ENCODE assay signal across 19 mouse cellular contexts in the genomic region with DNA sequence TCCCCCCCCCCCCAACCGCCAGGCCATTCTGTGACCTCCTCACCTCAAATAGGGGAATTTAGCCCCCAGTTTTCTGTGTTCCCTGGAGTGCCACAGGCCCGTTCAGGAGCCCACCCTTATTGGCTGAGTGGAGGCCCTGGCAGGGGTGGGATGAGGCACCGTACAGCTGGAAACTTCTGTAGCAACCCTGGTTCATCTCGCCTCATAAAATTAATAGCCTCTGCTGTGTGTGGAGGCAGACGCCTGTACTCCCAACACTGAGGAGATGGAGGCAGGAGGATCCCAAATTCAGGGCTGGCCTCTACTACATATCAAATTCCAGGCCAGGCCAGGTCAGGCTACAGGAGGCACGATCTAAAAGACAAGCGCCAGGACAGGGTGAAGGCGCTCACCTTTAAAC. TPM values are rescaled to one million over a fixed set of nuclear protein-coding genes. Genes with fewer than 3 reads are reported as not detected.
DNase-seq lines count a peak whose midpoint lies in the region; ATAC-seq and TF ChIP-seq lines count a peak whose summit lies in the region.
"Had no signal": no experiment of that assay in that cellular context is flagged by ENCODE, and none has a peak within 500 bp of the region (broad histone marks: within the 10 kb centered on the region; RNA-seq: fewer than 3 reads in every experiment).

No protein-coding gene starts in this region.

- H3K36me3 ChIP-seq in intestine, embryonic 16.5 days (ENCODE audit: control insufficient read depth, insufficient read depth, low read length): no peaks in the 10 kb centered on the region
- no peaks in the 10 kb centered on the region for H3K36me3 ChIP-seq in intestine, embryonic 15.5 days
- no peaks in the 10 kb centered on the region for H3K36me3 ChIP-seq in kidney, embryonic 16.5 days (ENCODE audit: insufficient read depth, low read length)
- no peaks in the 10 kb centered on the region for H3K36me3 ChIP-seq in liver, postnatal 0 days (replicated peaks; ENCODE audit: insufficient read depth, low read length)
- H3K36me3 ChIP-seq in liver, embryonic 12.5 days: no peaks in the 10 kb centered on the region
- H3K36me3 ChIP-seq: forebrain, embryonic 10.5 days; G1E; heart, embryonic 10.5 days; heart, embryonic 13.5 days had no signal

- ATAC-seq in intestine, embryonic 16.5 days: 0 out of 2 replicates have a peak, but pooled peaks have one; percentile 11
- ATAC-seq in intestine, embryonic 15.5 days: no peak
- ATAC-seq in kidney, embryonic 16.5 days (ENCODE audit: low FRiP score, low TSS enrichment): peak; percentile 47; the same call in 1 of the 2 replicates
- ATAC-seq in liver, postnatal 0 days: 0 out of 2 replicates have a peak, but pooled peaks have one; percentile 15
- ATAC-seq in liver, embryonic 12.5 days: no peak
- ATAC-seq: forebrain, embryonic 13.5 days; forebrain, embryonic 16.5 days; Patski had no signal

- DNase-seq in kidney, postnatal 36 days: no peak
- DNase-seq in liver, postnatal 0 days: no peak
- DNase-seq: cerebellum, adult 18-20 months; cerebellum, adult 9-10 months; gastrocnemius, postnatal 10 days; gastrocnemius, postnatal 36 days; heart, adult 2 months had no signal

- peaks cover 65% of the 10 kb centered on the region for H3K27me3 ChIP-seq in intestine, embryonic 16.5 days (replicated peaks; ENCODE audit: control insufficient read depth, insufficient read depth, low read length)
- H3K27me3 ChIP-seq in intestine, embryonic 15.5 days (replicated peaks): peaks cover 63% of the 10 kb centered on the region
- H3K27me3 ChIP-seq in kidney, embryonic 16.5 days (ENCODE audit: insufficient read depth, low read length): peaks cover 68% of the 10 kb centered on the region
- peaks cover 69% of the 10 kb centered on the region for H3K27me3 ChIP-seq in liver, postnatal 0 days (ENCODE audit: insufficient read depth, low read length)
- H3K27me3 ChIP-seq in liver, embryonic 12.5 days (replicated peaks): peaks cover 97% of the 10 kb centered on the region

- H3K27ac ChIP-seq in intestine, embryonic 16.5 days (ENCODE audit: low read length): no peak overlapping the region
- no peak overlapping the region for H3K27ac ChIP-seq in intestine, embryonic 15.5 days
- no peak overlapping the region for H3K27ac ChIP-seq in kidney, embryonic 16.5 days (ENCODE audit: low read length)
- H3K27ac ChIP-seq in liver, postnatal 0 days (ENCODE audit: low read depth): no peak overlapping the region
- no peak overlapping the region for H3K27ac ChIP-seq in liver, embryonic 12.5 days
- H3K27ac ChIP-seq: forebrain, embryonic 10.5 days; forebrain, embryonic 13.5 days; heart, adult 2 months; heart, embryonic 10.5 days; heart, embryonic 13.5 days; hindbrain, embryonic 14.5 days had no signal

- no peak overlapping the region for H3K4me2 ChIP-seq in intestine, embryonic 16.5 days (ENCODE audit: low read depth, low read length)
- H3K4me2 ChIP-seq in intestine, embryonic 15.5 days (replicated peaks): no peak overlapping the region
- no peak overlapping the region for H3K4me2 ChIP-seq in kidney, embryonic 16.5 days (replicated peaks; ENCODE audit: low read depth, low read length)
- H3K4me2 ChIP-seq in liver, postnatal 0 days (ENCODE audit: low read depth, low read length): no peak overlapping the region
- H3K4me2 ChIP-seq in liver, embryonic 12.5 days: no peak overlapping the region
- H3K4me2 ChIP-seq: hindbrain, embryonic 14.5 days had no signal

- no peak for TF ChIP-seq CTCF in liver, postnatal 0 days (IDR thresholded peaks at IDR 0.05; ENCODE audit: low read depth)

- WGBS in intestine, embryonic 16.5 days: 52% methylated on average over 8 of the region's 8 CpGs
- WGBS in intestine, embryonic 15.5 days: 45% methylated on average over 8 of the region's 8 CpGs
- 27% methylated on average over 8 of the region's 8 CpGs for WGBS in kidney, embryonic 16.5 days
- 70% methylated on average over 8 of the region's 8 CpGs for WGBS in liver, postnatal 0 days (ENCODE audit: insufficient replicate concordance)
- 58% methylated on average over 8 of the region's 8 CpGs for WGBS in liver, embryonic 12.5 days (ENCODE audit: insufficient replicate concordance)

- no peak for TF ChIP-seq EP300 in liver, postnatal 0 days (IDR thresholded peaks at IDR 0.05; ENCODE audit: low read depth)

- no peak overlapping the region for H3K9ac ChIP-seq in intestine, embryonic 16.5 days (ENCODE audit: low read depth, low read length)
- no peak overlapping the region for H3K9ac ChIP-seq in intestine, embryonic 15.5 days
- H3K9ac ChIP-seq in kidney, embryonic 16.5 days (replicated peaks; ENCODE audit: low read length): no peak overlapping the region
- H3K9ac ChIP-seq in liver, postnatal 0 days (replicated peaks): no peak overlapping the region
- H3K9ac ChIP-seq in liver, embryonic 12.5 days: no peak overlapping the region
- H3K9ac ChIP-seq: forebrain, embryonic 13.5 days; heart, embryonic 13.5 days; hindbrain, embryonic 14.5 days had no signal

- 0 out of 2 replicates have a peak, but pooled peaks cover 8% of the 10 kb centered on the region for H3K4me1 ChIP-seq in intestine, embryonic 16.5 days (ENCODE audit: control insufficient read depth, insufficient read depth, low read length)
- H3K4me1 ChIP-seq in intestine, embryonic 15.5 days (replicated peaks): peaks cover 20% of the 10 kb centered on the region
- peaks cover 20% of the 10 kb centered on the region for H3K4me1 ChIP-seq in kidney, embryonic 16.5 days (ENCODE audit: insufficient read depth, low read length)
- peaks cover 18% of the 10 kb centered on the region; the same call in 1 of the 2 replicates for H3K4me1 ChIP-seq in liver, postnatal 0 days (ENCODE audit: insufficient read depth)
- H3K4me1 ChIP-seq in liver, embryonic 12.5 days: peaks cover 23% of the 10 kb centered on the region

- H3K9me3 ChIP-seq in intestine, embryonic 16.5 days (ENCODE audit: control insufficient read depth, low read length): no peaks in the 10 kb centered on the region
- H3K9me3 ChIP-seq in intestine, embryonic 15.5 days: no peaks in the 10 kb centered on the region; the same call in 1 of the 2 replicates
- H3K9me3 ChIP-seq in kidney, embryonic 16.5 days (ENCODE audit: low read length): no peaks in the 10 kb centered on the region
- no peaks in the 10 kb centered on the region for H3K9me3 ChIP-seq in liver, postnatal 0 days (ENCODE audit: low read length)
- no peaks in the 10 kb centered on the region for H3K9me3 ChIP-seq in liver, embryonic 12.5 days (replicated peaks)
- H3K9me3 ChIP-seq: forebrain, embryonic 10.5 days; forebrain, embryonic 13.5 days; heart, embryonic 10.5 days had no signal

- H3K4me3 ChIP-seq in intestine, embryonic 16.5 days (ENCODE audit: low read length): no peak overlapping the region
- no peak overlapping the region for H3K4me3 ChIP-seq in intestine, embryonic 15.5 days (replicated peaks)
- no peak overlapping the region for H3K4me3 ChIP-seq in kidney, embryonic 16.5 days (ENCODE audit: low read length)
- H3K4me3 ChIP-seq in liver, postnatal 0 days (ENCODE audit: low read depth, low read length): no peak overlapping the region
- no peak overlapping the region for H3K4me3 ChIP-seq in liver, embryonic 12.5 days
- H3K4me3 ChIP-seq: heart, adult 2 months had no signal

RNA-seq across cellular contexts. Expression of a gene that starts 3.7 kb away (rescaled TPM):
- 0.13 and 0.27 TPM in 2 replicates for polyA plus RNA-seq in intestine, embryonic 16.5 days (2015; fragmentation: Nextera tagmentation; extraction: Ambion mirVana)
- polyA plus RNA-seq in intestine, embryonic 15.5 days (2015; fragmentation: Nextera tagmentation; extraction: Ambion mirVana): 0.25 and 0.38 TPM in 2 replicates
- polyA plus RNA-seq in kidney, embryonic 16.5 days (2015; fragmentation: Nextera tagmentation; extraction: Ambion mirVana): 0.41 and 0.42 TPM in 2 replicates
- 0.07 and 0.11 TPM in 2 replicates for polyA plus RNA-seq in liver, postnatal 0 days (2015; fragmentation: Nextera tagmentation; extraction: Ambion mirVana)
- 0.33 and 0.36 TPM in 2 replicates for polyA plus RNA-seq in liver, embryonic 12.5 days (2016; fragmentation: Nextera tagmentation; extraction: Ambion mirVana)
- polyA plus RNA-seq: G1E; heart, adult 2 months had no signal

RNA-seq across cellular contexts. Expression of a gene that starts 21.3 kb away (rescaled TPM):
- polyA plus RNA-seq in intestine, embryonic 16.5 days (2015; fragmentation: Nextera tagmentation; extraction: Ambion mirVana): 52.4 and 62.8 TPM in 2 replicates
- 48.9 and 54.8 TPM in 2 replicates for polyA plus RNA-seq in intestine, embryonic 15.5 days (2015; fragmentation: Nextera tagmentation; extraction: Ambion mirVana)
- 50.7 and 54.6 TPM in 2 replicates for polyA plus RNA-seq in kidney, embryonic 16.5 days (2015; fragmentation: Nextera tagmentation; extraction: Ambion mirVana)
- 38.7 and 43.0 TPM in 2 replicates for polyA plus RNA-seq in liver, postnatal 0 days (2015; fragmentation: Nextera tagmentation; extraction: Ambion mirVana)
- polyA plus RNA-seq in liver, embryonic 12.5 days (2016; fragmentation: Nextera tagmentation; extraction: Ambion mirVana): 43.9 and 48.0 TPM in 2 replicates

Comparison
In these comparisons a context has a peak if more than half of its experiments do, and no peak if none do; other contexts are left out.
1. ATAC-seq: peak in intestine, embryonic 16.5 days (single experiment), kidney, embryonic 16.5 days (single experiment) and liver, postnatal 0 days (single experiment); none in intestine, embryonic 15.5 days (single experiment) and liver, embryonic 12.5 days (single experiment).